ENCODE assay signal across 8 mouse cellular contexts in the genomic region with DNA sequence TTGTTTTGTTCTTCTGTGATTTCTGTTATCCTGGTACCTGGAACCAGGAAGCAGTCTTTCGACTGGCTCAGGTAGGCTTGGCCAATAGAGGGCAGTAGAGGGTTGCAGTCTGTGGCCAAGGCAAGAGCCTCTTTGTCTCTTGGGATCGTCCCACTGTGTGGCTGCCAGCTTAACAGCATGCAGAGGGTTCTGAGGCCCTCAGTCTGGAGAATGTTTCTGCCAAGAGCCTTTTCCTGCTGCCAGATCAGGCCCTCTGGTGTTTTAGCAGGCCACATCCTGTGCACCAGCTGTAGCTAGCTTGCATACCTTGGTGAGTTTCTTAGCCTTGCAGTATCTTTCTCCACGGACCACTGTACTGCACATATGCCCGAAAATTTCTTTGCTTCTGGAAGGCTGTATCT.
DNase-seq lines count a peak whose midpoint lies in the region; ATAC-seq and TF ChIP-seq lines count a peak whose summit lies in the region.

No protein-coding gene starts in this region.

- in situ Hi-C loops in CH12.LX (cut with MboI; ENCODE audit: low pct_ligation_motif_present, low pct_unique_long_range_greater_than_20kb, low sequenced_read_pairs) = no loop called here

- H3K79me2 ChIP-seq in CH12.LX (replicated peaks; ENCODE audit: control insufficient read depth, extremely low read depth, insufficient read depth, poor library complexity, severe bottlenecking) = no peaks in the 10 kb centered on the region
- H3K79me2 ChIP-seq in liver, adult 2 months (ENCODE audit: control insufficient read depth, insufficient read depth, low read length) = no peaks in the 10 kb centered on the region

- H3K9me3 ChIP-seq in CH12.LX (replicated peaks; ENCODE audit: low read length) = no peaks in the 10 kb centered on the region
- no peaks in the 10 kb centered on the region for H3K9me3 ChIP-seq in heart, embryonic 15.5 days (replicated peaks)
- H3K9me3 ChIP-seq in kidney, postnatal 0 days (replicated peaks; ENCODE audit: low read length) = no peaks in the 10 kb centered on the region
- H3K9me3 ChIP-seq in neural tube, embryonic 14.5 days (ENCODE audit: control insufficient read depth, low read length) = no peaks in the 10 kb centered on the region

- no peak overlapping the region for H3K27ac ChIP-seq in CH12.LX (ENCODE audit: insufficient read depth, low read depth)
- no peak overlapping the region for H3K27ac ChIP-seq in embryonic fibroblast, embryonic 13.5 days (ENCODE audit: insufficient read depth, low read length)
- H3K27ac ChIP-seq in heart, embryonic 15.5 days = no peak overlapping the region
- no peak overlapping the region for H3K27ac ChIP-seq in kidney, postnatal 0 days
- H3K27ac ChIP-seq in liver, adult 2 months (replicated peaks; ENCODE audit: insufficient read depth, low read depth, low read length) = no peak overlapping the region
- H3K27ac ChIP-seq in neural tube, embryonic 14.5 days (ENCODE audit: low read depth, low read length) = no peak overlapping the region
- H3K27ac ChIP-seq in thymus, adult 2 months (ENCODE audit: control insufficient read depth, insufficient read depth, low read length) = no peak overlapping the region

- WGBS in heart, embryonic 15.5 days = 31% methylated on average over 4 of the region's 4 CpGs
- WGBS in kidney, postnatal 0 days = 38% methylated on average over 4 of the region's 4 CpGs
- 34% methylated on average over 4 of the region's 4 CpGs for WGBS in liver, adult 2 months
- 37% methylated on average over 4 of the region's 4 CpGs for WGBS in neural tube, embryonic 14.5 days
- 36% methylated on average over 4 of the region's 4 CpGs for WGBS in thymus, adult 2 months

- H3K4me2 ChIP-seq in CH12.LX (ENCODE audit: insufficient read depth, low read depth, poor library complexity, severe bottlenecking) = no peak overlapping the region
- H3K4me2 ChIP-seq in heart, embryonic 15.5 days = no peak overlapping the region
- no peak overlapping the region for H3K4me2 ChIP-seq in kidney, postnatal 0 days (ENCODE audit: low read length)
- H3K4me2 ChIP-seq in neural tube, embryonic 14.5 days (ENCODE audit: low read depth, low read length) = no peak overlapping the region

- H3K27me3 ChIP-seq in CH12.LX (replicated peaks) = peaks cover 13% of the 10 kb centered on the region
- H3K27me3 ChIP-seq in heart, embryonic 15.5 days = no peaks in the 10 kb centered on the region
- no peaks in the 10 kb centered on the region for H3K27me3 ChIP-seq in kidney, postnatal 0 days (ENCODE audit: insufficient read depth, low read length)
- H3K27me3 ChIP-seq in liver, adult 2 months (ENCODE audit: control insufficient read depth, insufficient read depth, low read length) = no peaks in the 10 kb centered on the region
- H3K27me3 ChIP-seq in neural tube, embryonic 14.5 days (ENCODE audit: control insufficient read depth, insufficient read depth, low read length) = no peaks in the 10 kb centered on the region
- H3K27me3 ChIP-seq in thymus, adult 2 months (ENCODE audit: control insufficient read depth, insufficient read depth, low read length) = no peaks in the 10 kb centered on the region

- no peak overlapping the region for H3K4me3 ChIP-seq in CH12.LX (replicated peaks in 1 of 3; ENCODE audit: low read depth in 2 of 3, low read length in 2 of 3, poor library complexity in 1 of 3)
- H3K4me3 ChIP-seq in embryonic fibroblast, embryonic 13.5 days (ENCODE audit: insufficient read depth, low read length) = no peak overlapping the region
- no peak overlapping the region for H3K4me3 ChIP-seq in heart, embryonic 15.5 days
- H3K4me3 ChIP-seq in kidney, postnatal 0 days (replicated peaks; ENCODE audit: low read depth, low read length) = no peak overlapping the region
- H3K4me3 ChIP-seq in liver, adult 2 months (ENCODE audit: insufficient read depth, low read depth, low read length) = no peak overlapping the region
- H3K4me3 ChIP-seq in neural tube, embryonic 14.5 days (ENCODE audit: low read depth, low read length) = no peak overlapping the region
- H3K4me3 ChIP-seq in thymus, adult 2 months (ENCODE audit: control insufficient read depth, insufficient read depth, low read length) = no peak overlapping the region

- ATAC-seq in heart, embryonic 15.5 days (replicated peaks; ENCODE audit: insufficient number of reproducible peaks, insufficient read depth, low FRiP score, low read depth) = peak; percentile 58; the same call in 1 of the 2 replicates
- no peak for ATAC-seq in kidney, postnatal 0 days (replicated peaks; ENCODE audit: low FRiP score, low read depth)
- ATAC-seq in neural tube, embryonic 14.5 days (ENCODE audit: low read depth) = peak; percentile 94

- dilution Hi-C loops in CH12.LX (cut with MboI; ENCODE audit: extremely low pct_ligation_motif_present, extremely low pct_unique_long_range_greater_than_20kb, low sequenced_read_pairs) = no loop called here

- TF ChIP-seq RAD21 in CH12.LX (IDR thresholded peaks at IDR 0.05; ENCODE audit: low read depth, low read length) = peak; percentile 65

- TF ChIP-seq POLR2A in CH12.LX (IDR thresholded peaks at IDR 0.05; ENCODE audit: low read depth, low read length) = no peak
- no peak for TF ChIP-seq POLR2A in brain, embryonic 14.5 days (IDR thresholded peaks at IDR 0.05; ENCODE audit: borderline replicate concordance, extremely low read depth, insufficient read depth, insufficient read length, poor library complexity, severe bottlenecking)
- TF ChIP-seq POLR2A in embryonic fibroblast, embryonic 13.5 days (IDR thresholded peaks at IDR 0.05; ENCODE audit: low read depth, low read length) = no peak
- TF ChIP-seq POLR2A in liver, adult 2 months (IDR thresholded peaks at IDR 0.05; ENCODE audit: extremely low read depth, insufficient read depth, low read length) = no peak
- no peak for TF ChIP-seq POLR2A in thymus, adult 2 months (IDR thresholded peaks at IDR 0.05; ENCODE audit: control insufficient read depth, extremely low read depth, insufficient read depth, low read length, poor library complexity)

- DNase-seq in CH12.LX (ENCODE audit: extremely low read depth) = peak; percentile 75
- peak; percentile 96 for DNase-seq in brain, embryonic 14.5 days (ENCODE audit: low read depth)
- peak; percentile 59 for DNase-seq in kidney, postnatal 0 days (ENCODE audit: low spot score)
- peak; percentile 49 for DNase-seq in liver, adult 2 months (ENCODE audit: extremely low read depth, low read depth, low spot score)
- peak; percentile 5 for DNase-seq in thymus, adult 2 months

- H3K4me1 ChIP-seq in CH12.LX (ENCODE audit: control insufficient read depth in 1 of 2, insufficient read depth in 2 of 2) = peaks cover 0 to 3% of the 10 kb centered on the region in 2 experiments; a peak in 1 of 4 replicates
- no peaks in the 10 kb centered on the region for H3K4me1 ChIP-seq in embryonic fibroblast, embryonic 13.5 days (ENCODE audit: control insufficient read depth, insufficient read depth, low read length)
- H3K4me1 ChIP-seq in heart, embryonic 15.5 days (replicated peaks) = no peaks in the 10 kb centered on the region
- no peaks in the 10 kb centered on the region for H3K4me1 ChIP-seq in kidney, postnatal 0 days (replicated peaks; ENCODE audit: insufficient read depth, low read length)
- no peaks in the 10 kb centered on the region for H3K4me1 ChIP-seq in liver, adult 2 months (ENCODE audit: control insufficient read depth, insufficient read depth, low read length)
- no peaks in the 10 kb centered on the region for H3K4me1 ChIP-seq in neural tube, embryonic 14.5 days (ENCODE audit: control insufficient read depth, insufficient read depth, low read length)
- H3K4me1 ChIP-seq in thymus, adult 2 months (replicated peaks; ENCODE audit: control insufficient read depth, insufficient read depth, low read length) = no peaks in the 10 kb centered on the region

- no peak overlapping the region for H3K9ac ChIP-seq in CH12.LX (ENCODE audit: insufficient read depth, low read depth)
- no peak overlapping the region for H3K9ac ChIP-seq in heart, embryonic 15.5 days
- no peak overlapping the region for H3K9ac ChIP-seq in kidney, postnatal 0 days (ENCODE audit: low read depth, low read length)
- H3K9ac ChIP-seq in liver, adult 2 months (ENCODE audit: low read depth, low read length) = no peak overlapping the region
- H3K9ac ChIP-seq in neural tube, embryonic 14.5 days (replicated peaks; ENCODE audit: low read depth, low read length) = no peak overlapping the region

- TF ChIP-seq EP300 in CH12.LX (IDR thresholded peaks at IDR 0.05; ENCODE audit: low read length) = no peak

- TF ChIP-seq CTCF in CH12.LX (conservative IDR thresholded peaks at IDR 0.05 in 1 of 2, IDR thresholded peaks at IDR 0.05 in 1 of 2; ENCODE audit: low read depth in 2 of 2, low read length in 2 of 2) = peak; percentile 71 to 73
- peak; percentile 89 for TF ChIP-seq CTCF in brain, embryonic 14.5 days (IDR thresholded peaks at IDR 0.05; ENCODE audit: borderline replicate concordance, extremely low read depth, insufficient read depth, insufficient read length)
- TF ChIP-seq CTCF in embryonic fibroblast, embryonic 13.5 days (IDR thresholded peaks at IDR 0.05; ENCODE audit: borderline replicate concordance, insufficient read depth, low read length) = peak; percentile 36; the same call in 1 of the 2 replicates
- TF ChIP-seq CTCF in kidney, postnatal 0 days (IDR thresholded peaks at IDR 0.05; ENCODE audit: low read depth) = peak; percentile 69
- peak; percentile 82 for TF ChIP-seq CTCF in liver, adult 2 months (IDR thresholded peaks at IDR 0.05; ENCODE audit: low read depth, low read length)
- TF ChIP-seq CTCF in thymus, adult 2 months (IDR thresholded peaks at IDR 0.05; ENCODE audit: borderline replicate concordance, control insufficient read depth, extremely low read depth, insufficient read depth, low read length, poor library complexity) = no peak

- H3K36me3 ChIP-seq in CH12.LX (replicated peaks in 1 of 2; ENCODE audit: control insufficient read depth in 1 of 2, insufficient read depth in 1 of 2, low read length in 1 of 2) = no peaks in the 10 kb centered on the region
- no peaks in the 10 kb centered on the region for H3K36me3 ChIP-seq in heart, embryonic 15.5 days
- no peaks in the 10 kb centered on the region for H3K36me3 ChIP-seq in kidney, postnatal 0 days (ENCODE audit: insufficient read depth, low read length)
- no peaks in the 10 kb centered on the region for H3K36me3 ChIP-seq in liver, adult 2 months (ENCODE audit: control insufficient read depth, insufficient read depth, low read length)
- H3K36me3 ChIP-seq in neural tube, embryonic 14.5 days (ENCODE audit: control insufficient read depth, insufficient read depth, low read length) = no peaks in the 10 kb centered on the region
- H3K36me3 ChIP-seq in thymus, adult 2 months (ENCODE audit: control insufficient read depth, insufficient read depth, low read length) = no peaks in the 10 kb centered on the region

TF ChIP-seq in CH12.LX, 34 proteins besides CTCF, POLR2A, EP300 and RAD21:
- TF ChIP-seq SMC3 (IDR thresholded peaks at IDR 0.05; ENCODE audit: low read depth, low read length) (peak; percentile 34; the same call in 1 of the 2 replicates), NRF1 (IDR thresholded peaks at IDR 0.05; ENCODE audit: low read depth, low read length) (no peak), ZNF384 (IDR thresholded peaks at IDR 0.05; ENCODE audit: low read depth, low read length) (no peak), ELF1 (IDR thresholded peaks at IDR 0.05; ENCODE audit: low read depth, low read length) (peak; percentile 69)
TF ChIP-seq in CH12.LX: peak in this region for 2.

Comparison
In these comparisons a context has a peak if more than half of its experiments do, and no peak if none do; other contexts are left out.
1. DNase-seq: peak in every context shown above with its lines; median percentile 96 in brain, embryonic 14.5 days; 75 in CH12.LX; 59 in kidney, postnatal 0 days; 49 in liver, adult 2 months; 5 in thymus, adult 2 months.